Mouse (Mus musculus): ENCODE measurements around the gene Taf13. TPM values are rescaled to one million over a fixed set of nuclear protein-coding genes. Genes with fewer than 3 reads are reported as not detected.

The Taf13 gene
- total and polyA plus RNA-seq, 3 experiments, result 1.1 to 22.2 (median 14.4) TPM

- ATAC-seq (ENCODE audit: extremely low read depth, insufficient number of reproducible peaks, low FRiP score, poor library complexity, severe bottlenecking), result no peak
- TF ChIP-seq GATA1 (IDR thresholded peaks at IDR 0.05; ENCODE audit: borderline replicate concordance, low read length) (no peak), CTCF (IDR thresholded peaks at IDR 0.05; ENCODE audit: low read depth, low read length) (no peak), GATA2 (IDR thresholded peaks at IDR 0.05; ENCODE audit: borderline replicate concordance, low read depth, low read length) (no peak), POLR2AphosphoS5 (IDR thresholded peaks at IDR 0.05; ENCODE audit: insufficient replicate concordance, low read depth, low read length) (no peak), TAL1 (conservative IDR thresholded peaks at IDR 0.05; ENCODE audit: low read depth, low read length) (no peak)
- no peak for DNase-seq (ENCODE audit: low spot score)
These were observed 35.5 kb upstream of the Taf13 start for GRCm38 (mm10) chr3:108535896-108536516.

GRCm38 (mm10) chr3:108536517-108537260 is 34.8 kb upstream of the Taf13 start, which contains the start of gene 5330417C22Rik:
Gene 5330417C22Rik, minus strand, starts transcription at chr3:108536536.
- DNase-seq (ENCODE audit: low spot score) (no peak), ATAC-seq (ENCODE audit: extremely low read depth, insufficient number of reproducible peaks, low FRiP score, poor library complexity, severe bottlenecking) (no peak)
- peak within 1 kb of the TSS; percentile 30; the same call in 1 of the 2 replicates for H3K4me3 ChIP-seq (ENCODE audit: low read depth, low read length)
- H3K4me1 ChIP-seq (ENCODE audit: insufficient read depth, low read depth, low read length), result peaks cover 10% of the 10 kb centered on the region
- H3K36me3 ChIP-seq (replicated peaks), result no peaks in the 10 kb centered on the region
- H3K9me3 ChIP-seq (replicated peaks), result no peaks in the 10 kb centered on the region
- no peak for TF ChIP-seq POLR2AphosphoS5 (IDR thresholded peaks at IDR 0.05; ENCODE audit: insufficient replicate concordance, low read depth, low read length)
- no peak for TF ChIP-seq CTCF (IDR thresholded peaks at IDR 0.05; ENCODE audit: low read depth, low read length)
- no peak for TF ChIP-seq GATA1 (IDR thresholded peaks at IDR 0.05; ENCODE audit: borderline replicate concordance, low read length)
- H3K27me3 ChIP-seq (ENCODE audit: insufficient read depth, low read length), result peaks cover 34% of the 10 kb centered on the region

More at GRCm38 (mm10) chr3:108535896-108536516, 35.5 kb upstream of the Taf13 start:
- Histone ChIP-seq H3K27me3 (ENCODE audit: insufficient read depth, low read length) (peaks cover 36% of the 10 kb centered on the region), H3K36me3 (replicated peaks) (no peaks in the 10 kb centered on the region), H3K4me3 (ENCODE audit: low read depth, low read length) (no peak overlapping the region), H3K4me1 (ENCODE audit: insufficient read depth, low read depth, low read length) (peaks cover 10% of the 10 kb centered on the region), H3K9me3 (replicated peaks) (no peaks in the 10 kb centered on the region)

GRCm38 (mm10) chr3:108537303-108537702 is 34.2 kb upstream of the Taf13 start:
- TF ChIP-seq GATA1 (IDR thresholded peaks at IDR 0.05; ENCODE audit: borderline replicate concordance, low read length) (no peak), GATA2 (IDR thresholded peaks at IDR 0.05; ENCODE audit: borderline replicate concordance, low read depth, low read length) (no peak), TAL1 (conservative IDR thresholded peaks at IDR 0.05; ENCODE audit: low read depth, low read length) (no peak), CTCF (IDR thresholded peaks at IDR 0.05; ENCODE audit: low read depth, low read length) (peak; percentile 55), POLR2AphosphoS5 (IDR thresholded peaks at IDR 0.05; ENCODE audit: insufficient replicate concordance, low read depth, low read length) (no peak)
- ATAC-seq (ENCODE audit: extremely low read depth, insufficient number of reproducible peaks, low FRiP score, poor library complexity, severe bottlenecking) (peak; percentile 82), DNase-seq (ENCODE audit: low spot score) (peak; percentile 53)
- Histone ChIP-seq H3K9me3 (replicated peaks) (no peaks in the 10 kb centered on the region), H3K4me3 (ENCODE audit: low read depth, low read length) (no peak overlapping the region), H3K4me1 (ENCODE audit: insufficient read depth, low read depth, low read length) (peaks cover 10% of the 10 kb centered on the region), H3K36me3 (replicated peaks) (no peaks in the 10 kb centered on the region), H3K27me3 (ENCODE audit: insufficient read depth, low read length) (peaks cover 32% of the 10 kb centered on the region)

- ATAC-seq (ENCODE audit: extremely low read depth, insufficient number of reproducible peaks, low FRiP score, poor library complexity, severe bottlenecking), result no peak
- no peak for DNase-seq (ENCODE audit: low spot score)
- Histone ChIP-seq H3K36me3 (replicated peaks) (no peaks in the 10 kb centered on the region), H3K4me3 (ENCODE audit: low read depth, low read length) (no peak overlapping the region), H3K4me1 (ENCODE audit: insufficient read depth, low read depth, low read length) (peaks cover 3% of the 10 kb centered on the region), H3K27me3 (ENCODE audit: insufficient read depth, low read length) (peaks cover 22% of the 10 kb centered on the region), H3K9me3 (replicated peaks) (peaks cover 3% of the 10 kb centered on the region)
- TF ChIP-seq TAL1 (conservative IDR thresholded peaks at IDR 0.05; ENCODE audit: low read depth, low read length), result no peak
- no peak for TF ChIP-seq POLR2AphosphoS5 (IDR thresholded peaks at IDR 0.05; ENCODE audit: insufficient replicate concordance, low read depth, low read length)
- no peak for TF ChIP-seq CTCF (IDR thresholded peaks at IDR 0.05; ENCODE audit: low read depth, low read length)
- TF ChIP-seq GATA2 (IDR thresholded peaks at IDR 0.05; ENCODE audit: borderline replicate concordance, low read depth, low read length), result no peak
These were observed 29.2 kb upstream of the Taf13 start for GRCm38 (mm10) chr3:108542299-108542698.

DNA sequence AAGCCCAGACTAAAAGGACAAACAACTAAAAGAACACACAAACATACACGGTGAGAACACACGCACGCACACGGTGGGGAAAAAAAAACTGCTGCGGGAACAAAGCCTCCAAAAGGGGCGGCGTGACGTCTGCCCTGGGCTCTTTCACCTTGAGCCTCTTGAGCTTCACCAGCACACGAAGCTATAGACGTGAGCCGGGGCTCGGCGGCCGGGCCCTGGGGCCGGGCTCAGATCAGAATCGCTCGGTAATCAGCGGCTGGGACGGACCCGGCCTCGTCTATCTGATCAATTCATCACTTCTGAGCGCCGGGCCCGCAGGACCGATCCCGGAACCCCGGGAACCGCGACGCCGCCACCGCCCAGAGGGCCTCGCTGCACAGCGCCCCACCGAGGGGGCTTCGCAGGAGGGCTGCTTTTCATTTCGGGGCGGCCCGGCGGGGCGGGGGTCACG is 17.4 kb upstream of the Taf13 start:
- DNase-seq (ENCODE audit: low spot score), result peak; percentile 55

More for the DNA sequence above, 17.4 kb upstream of the Taf13 start:
- Histone ChIP-seq H3K4me3 (ENCODE audit: low read depth, low read length) (peak overlapping the region; percentile 88), H3K27me3 (ENCODE audit: insufficient read depth, low read length) (peaks cover 6% of the 10 kb centered on the region; the same call in 1 of the 2 replicates), H3K4me1 (ENCODE audit: insufficient read depth, low read depth, low read length) (peaks cover 17% of the 10 kb centered on the region), H3K36me3 (replicated peaks) (peaks cover 26% of the 10 kb centered on the region), H3K9me3 (replicated peaks) (no peaks in the 10 kb centered on the region)
- ATAC-seq (ENCODE audit: extremely low read depth, insufficient number of reproducible peaks, low FRiP score, poor library complexity, severe bottlenecking), result peak; percentile 25; the same call in 1 of the 2 replicates
- no peak for TF ChIP-seq CTCF (IDR thresholded peaks at IDR 0.05; ENCODE audit: low read depth, low read length)
- TF ChIP-seq POLR2AphosphoS5 (IDR thresholded peaks at IDR 0.05; ENCODE audit: insufficient replicate concordance, low read depth, low read length), result no peak
- TF ChIP-seq GATA2 (IDR thresholded peaks at IDR 0.05; ENCODE audit: borderline replicate concordance, low read depth, low read length), result no peak
- no peak for TF ChIP-seq TAL1 (conservative IDR thresholded peaks at IDR 0.05; ENCODE audit: low read depth, low read length)
- no peak for TF ChIP-seq GATA1 (IDR thresholded peaks at IDR 0.05; ENCODE audit: borderline replicate concordance, low read length)
